Comparison of ENCODE assay signal across 8 mouse cellular contexts in genomic region chr11:100298274-100299036, GRCm38 (mm10). TPM values are rescaled to one million over a fixed set of nuclear protein-coding genes. Genes with fewer than 3 reads are reported as not detected.
A peak's percentile ranks its signal among the peaks of the same experiment; 100 is the strongest.
DNase-seq lines count a peak whose midpoint lies in the region; ATAC-seq and TF ChIP-seq lines count a peak whose summit lies in the region.

No protein-coding gene starts in this region.

- H3K4me3 ChIP-seq in embryonic facial prominence, embryonic 13.5 days, result no peak overlapping the region
- no peak overlapping the region for H3K4me3 ChIP-seq in heart, adult 2 months
- H3K4me3 ChIP-seq in liver, adult 2 months (ENCODE audit: insufficient read depth, low read depth, low read length), result no peak overlapping the region

- 18% methylated on average over 18 of the region's 18 CpGs for WGBS in embryonic facial prominence, embryonic 13.5 days
- 15% methylated on average over 18 of the region's 18 CpGs for WGBS in heart, adult 2 months
- 17% methylated on average over 18 of the region's 18 CpGs for WGBS in liver, adult 2 months

- no peaks in the 10 kb centered on the region for H3K9me3 ChIP-seq in embryonic facial prominence, embryonic 13.5 days

- H3K27me3 ChIP-seq in embryonic facial prominence, embryonic 13.5 days, result no peaks in the 10 kb centered on the region
- no peaks in the 10 kb centered on the region for H3K27me3 ChIP-seq in heart, adult 2 months (ENCODE audit: control insufficient read depth, insufficient read depth, low read length)
- no peaks in the 10 kb centered on the region for H3K27me3 ChIP-seq in liver, adult 2 months (ENCODE audit: control insufficient read depth, insufficient read depth, low read length)
- H3K27me3 ChIP-seq in splenic B cell, adult 2 months (ENCODE audit: control insufficient read depth, insufficient read depth, low read length, poor library complexity, severe bottlenecking), result no peaks in the 10 kb centered on the region

- no peak overlapping the region for H3K27ac ChIP-seq in embryonic facial prominence, embryonic 13.5 days
- no peak overlapping the region for H3K27ac ChIP-seq in heart, adult 2 months
- no peak overlapping the region for H3K27ac ChIP-seq in liver, adult 2 months (replicated peaks; ENCODE audit: insufficient read depth, low read depth, low read length)

- no peaks in the 10 kb centered on the region for H3K79me2 ChIP-seq in heart, adult 2 months (replicated peaks; ENCODE audit: control insufficient read depth, insufficient read depth, low read length)
- H3K79me2 ChIP-seq in liver, adult 2 months (ENCODE audit: control insufficient read depth, insufficient read depth, low read length), result no peaks in the 10 kb centered on the region

- H3K9ac ChIP-seq in embryonic facial prominence, embryonic 13.5 days, result no peak overlapping the region
- no peak overlapping the region for H3K9ac ChIP-seq in heart, adult 2 months (ENCODE audit: low read depth, low read length)
- H3K9ac ChIP-seq in liver, adult 2 months (ENCODE audit: low read depth, low read length), result no peak overlapping the region

- TF ChIP-seq POLR2A in heart, adult 2 months (IDR thresholded peaks at IDR 0.05; ENCODE audit: insufficient read depth, low read depth, low read length), result no peak
- TF ChIP-seq POLR2A in liver, adult 2 months (IDR thresholded peaks at IDR 0.05; ENCODE audit: extremely low read depth, insufficient read depth, low read length), result no peak

- no peak for TF ChIP-seq EP300 in heart, adult 2 months (IDR thresholded peaks at IDR 0.05; ENCODE audit: insufficient read depth, low read depth, low read length)

- H3K36me3 ChIP-seq in embryonic facial prominence, embryonic 13.5 days, result no peaks in the 10 kb centered on the region
- no peaks in the 10 kb centered on the region for H3K36me3 ChIP-seq in heart, adult 2 months (ENCODE audit: control insufficient read depth, insufficient read depth, low read length)
- H3K36me3 ChIP-seq in liver, adult 2 months (ENCODE audit: control insufficient read depth, insufficient read depth, low read length), result no peaks in the 10 kb centered on the region
- H3K36me3 ChIP-seq in splenic B cell, adult 2 months (ENCODE audit: control insufficient read depth, insufficient read depth, low read length, poor library complexity, severe bottlenecking), result no peaks in the 10 kb centered on the region

- ATAC-seq in embryonic facial prominence, embryonic 13.5 days (ENCODE audit: insufficient number of reproducible peaks, insufficient read depth, low FRiP score, low TSS enrichment, low read depth), result no peak
- ATAC-seq in monocyte, adult 5-6 weeks (replicated peaks; ENCODE audit: insufficient number of reproducible peaks, low FRiP score, low TSS enrichment, poor library complexity, severe bottlenecking), result peak; percentile 60

- H3K4me1 ChIP-seq in embryonic facial prominence, embryonic 13.5 days, result peaks cover 8% of the 10 kb centered on the region
- no peaks in the 10 kb centered on the region; the same call in 1 of the 2 replicates for H3K4me1 ChIP-seq in heart, adult 2 months (ENCODE audit: control insufficient read depth, insufficient read depth, low read length)
- H3K4me1 ChIP-seq in liver, adult 2 months (ENCODE audit: control insufficient read depth, insufficient read depth, low read length), result no peaks in the 10 kb centered on the region

- intact Hi-C loops in heart, adult 2 months (cut with DNase I), result loop anchor here (1.0 to 5.0 kb wide), 2 partner anchors 16 to 836 kb away; no protein-coding TSS in a partner anchor

- peak; percentile 79 for TF ChIP-seq CTCF in heart, adult 2 months (IDR thresholded peaks at IDR 0.05)
- peak; percentile 92 for TF ChIP-seq CTCF in liver, adult 2 months (IDR thresholded peaks at IDR 0.05; ENCODE audit: low read depth, low read length)

- peak; percentile 91 for DNase-seq in 3T3-L1 (ENCODE audit: low read depth, low spot score)
- DNase-seq in adrenal gland, postnatal 36 days, result peak; percentile 85 to 87
- DNase-seq in heart, adult 2 months, result peak; percentile 73 to 89
- DNase-seq in kidney, adult 8-10 months, result peak; percentile 58 to 87
- DNase-seq in liver, adult 2 months (ENCODE audit: extremely low read depth, low read depth, low spot score), result peak; percentile 36
- DNase-seq in splenic B cell, adult 2 months (ENCODE audit: low read depth, low spot score), result peak; percentile 89

- H3K4me2 ChIP-seq in embryonic facial prominence, embryonic 13.5 days, result peak overlapping the region; percentile 51

RNA-seq across cellular contexts. Expression of gene Eif1, which starts 21.2 kb away (rescaled TPM):
- total RNA-seq in adrenal gland, postnatal 36 days (2021), result 1,000 to 10,000 TPM; 1,327 to 1,427 TPM
- polyA plus RNA-seq in embryonic facial prominence, embryonic 13.5 days (2015; fragmentation: Nextera tagmentation; extraction: Ambion mirVana), result 1,424 and 1,667 TPM in 2 replicates
- 1,000 to 10,000 TPM; 1,735 to 2,054 TPM for total RNA-seq in heart, adult 2 months (2021)
- polyA plus RNA-seq in heart, adult 2 months (2012; rRNA removed), result 195 and 341 TPM in 2 replicates
- 145 and 210 TPM in 2 replicates for total RNA-seq in liver, adult 2 months (2014; rRNA removed)
- 86.6 and 104 TPM in 2 replicates for polyA plus RNA-seq in liver, adult 2 months (2012; rRNA removed)
- total RNA-seq in monocyte, adult 5-6 weeks (2017), result 374 to 712 TPM (median 492 TPM) in 3 replicates

RNA-seq across cellular contexts. Expression of gene Krt42, which starts 28.8 kb away (rescaled TPM):
- total RNA-seq in adrenal gland, postnatal 36 days (2021), result not detected
- polyA plus RNA-seq in embryonic facial prominence, embryonic 13.5 days (2015; fragmentation: Nextera tagmentation; extraction: Ambion mirVana), result 0.20 and 0.25 TPM in 2 replicates
- not detected for total RNA-seq in heart, adult 2 months (2021)
- polyA plus RNA-seq in heart, adult 2 months (2012; rRNA removed), result not detected in 2 replicates
- total RNA-seq in liver, adult 2 months (2014; rRNA removed), result not detected in 2 replicates
- not detected in 2 replicates for polyA plus RNA-seq in liver, adult 2 months (2012; rRNA removed)
- total RNA-seq in monocyte, adult 5-6 weeks (2017), result not detected in 3 replicates

RNA-seq across cellular contexts. Expression of gene Gast, which starts 35.8 kb away (rescaled TPM):
- total RNA-seq in adrenal gland, postnatal 36 days (2021), result not detected
- polyA plus RNA-seq in embryonic facial prominence, embryonic 13.5 days (2015; fragmentation: Nextera tagmentation; extraction: Ambion mirVana), result 1.2 TPM in 1 of 2 replicates, not detected in the other
- not detected for total RNA-seq in heart, adult 2 months (2021)
- polyA plus RNA-seq in heart, adult 2 months (2012; rRNA removed), result not detected in 2 replicates
- not detected in 2 replicates for total RNA-seq in liver, adult 2 months (2014; rRNA removed)
- polyA plus RNA-seq in liver, adult 2 months (2012; rRNA removed), result not detected in 2 replicates
- total RNA-seq in monocyte, adult 5-6 weeks (2017), result not detected in 3 replicates

RNA-seq across cellular contexts. Expression of gene Krt17, which starts 37.6 kb away (rescaled TPM):
- total RNA-seq in adrenal gland, postnatal 36 days (2021), result not detected
- 161 and 186 TPM in 2 replicates for polyA plus RNA-seq in embryonic facial prominence, embryonic 13.5 days (2015; fragmentation: Nextera tagmentation; extraction: Ambion mirVana)
- total RNA-seq in heart, adult 2 months (2021), result not detected
- polyA plus RNA-seq in heart, adult 2 months (2012; rRNA removed), result 0.61 TPM in 1 of 2 replicates, not detected in the other
- total RNA-seq in liver, adult 2 months (2014; rRNA removed), result not detected in 2 replicates
- not detected in 2 replicates for polyA plus RNA-seq in liver, adult 2 months (2012; rRNA removed)
- total RNA-seq in monocyte, adult 5-6 weeks (2017), result not detected in 3 replicates

RNA-seq across cellular contexts. Expression of gene Krt16, which starts 49.8 kb away (rescaled TPM):
- total RNA-seq in adrenal gland, postnatal 36 days (2021), result not detected
- 0.33 and 0.45 TPM in 2 replicates for polyA plus RNA-seq in embryonic facial prominence, embryonic 13.5 days (2015; fragmentation: Nextera tagmentation; extraction: Ambion mirVana)
- total RNA-seq in heart, adult 2 months (2021), result not detected
- polyA plus RNA-seq in heart, adult 2 months (2012; rRNA removed), result not detected in 2 replicates
- not detected in 2 replicates for total RNA-seq in liver, adult 2 months (2014; rRNA removed)
- not detected in 2 replicates for polyA plus RNA-seq in liver, adult 2 months (2012; rRNA removed)
- not detected in 3 replicates for total RNA-seq in monocyte, adult 5-6 weeks (2017)

Comparison
In these comparisons a context has a peak if more than half of its experiments do, and no peak if none do; other contexts are left out.
1. DNase-seq: peak in every context shown above with its lines; median percentile 91 in 3T3-L1; 89 in splenic B cell, adult 2 months; 86 in adrenal gland, postnatal 36 days; 81 in heart, adult 2 months; 72 in kidney, adult 8-10 months; 36 in liver, adult 2 months.